Mouse (Mus musculus): ENCODE results near the gene Dpp9.

The Dpp9 gene

DNA sequence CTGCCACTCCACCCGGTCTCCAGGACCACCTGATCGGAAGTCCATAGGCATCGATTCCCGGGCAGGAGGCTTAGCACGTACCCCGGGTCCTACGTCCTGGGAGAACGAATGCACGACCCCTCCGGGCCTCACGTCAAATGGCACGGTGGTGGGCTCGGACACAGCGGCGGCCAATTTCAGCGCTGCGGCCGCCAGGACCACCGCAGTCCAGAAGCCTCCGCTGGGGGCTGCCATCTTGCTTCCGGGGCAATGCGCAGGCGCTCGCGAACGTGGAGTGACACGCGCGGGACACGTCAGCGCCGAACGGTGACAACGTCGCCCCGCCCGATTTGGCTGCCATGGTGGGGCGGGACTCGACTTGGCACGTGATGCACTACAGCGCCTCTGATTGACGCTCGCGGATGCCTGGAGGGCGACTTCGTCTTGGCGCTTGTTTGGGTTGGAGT lies 35.0 kb downstream of the Dpp9 start, which contains the start of gene Mydgf:
TSS of gene Mydgf (minus strand) at position 263 of the 446 bp plus-strand sequence.
- peak; percentile 80 for DNase-seq (ENCODE audit: low read depth, low spot score)

DNA sequence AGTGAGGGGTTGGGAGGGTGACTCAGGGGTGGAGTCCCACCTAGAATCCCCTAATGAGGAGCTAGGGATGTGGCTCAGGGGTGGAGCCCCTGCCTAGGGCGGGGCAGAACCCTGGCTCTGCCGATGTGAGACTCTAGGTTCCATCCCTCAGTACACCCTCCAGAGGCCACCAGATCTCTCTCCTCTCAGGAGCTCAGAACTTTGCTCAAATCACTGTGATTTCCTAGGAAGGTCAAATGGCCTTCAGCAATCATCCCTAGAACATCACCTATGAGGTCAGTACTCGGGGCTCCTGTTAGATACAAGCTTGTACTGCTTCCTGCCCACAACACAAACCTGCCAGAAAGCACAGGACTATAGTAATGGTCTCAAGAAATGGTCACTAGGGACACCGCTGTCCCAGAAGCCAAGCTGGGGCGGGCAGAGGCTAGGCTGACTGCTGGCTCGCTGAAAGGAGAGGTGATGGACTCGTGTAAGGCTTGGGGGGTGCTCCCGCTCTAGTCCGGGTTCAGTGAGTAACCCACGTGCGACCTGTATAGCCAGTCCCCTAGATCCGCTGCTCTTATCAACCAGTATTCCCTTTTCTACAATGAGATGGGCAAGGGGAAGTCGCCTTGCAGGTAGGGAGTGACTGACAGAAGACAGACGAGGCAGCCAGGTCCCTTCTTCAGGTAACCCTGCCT lies 35.6 kb downstream of the Dpp9 start:
- no peak for DNase-seq (ENCODE audit: low read depth, low spot score)

DNA sequence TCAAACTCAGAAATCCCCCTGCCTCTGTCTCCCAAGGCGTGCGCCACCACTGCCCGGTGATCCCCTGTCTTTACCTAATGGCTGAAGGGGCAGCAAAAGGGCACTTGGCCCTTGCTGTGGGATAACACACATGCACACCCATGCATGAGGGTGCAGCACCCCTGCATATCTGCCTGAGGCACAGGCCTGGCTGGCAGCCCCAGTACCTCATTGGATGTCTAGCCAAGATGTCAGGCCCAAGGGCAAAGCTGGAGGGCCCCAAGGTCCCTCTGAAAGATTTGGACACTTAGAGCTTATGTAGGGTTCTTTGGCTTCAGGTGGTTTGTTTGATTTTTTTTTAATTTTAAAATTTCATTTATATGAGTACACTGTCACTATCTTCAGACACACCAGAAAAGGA lies 43.3 kb downstream of the Dpp9 start:
- DNase-seq (ENCODE audit: low read depth, low spot score) = no peak

DNA sequence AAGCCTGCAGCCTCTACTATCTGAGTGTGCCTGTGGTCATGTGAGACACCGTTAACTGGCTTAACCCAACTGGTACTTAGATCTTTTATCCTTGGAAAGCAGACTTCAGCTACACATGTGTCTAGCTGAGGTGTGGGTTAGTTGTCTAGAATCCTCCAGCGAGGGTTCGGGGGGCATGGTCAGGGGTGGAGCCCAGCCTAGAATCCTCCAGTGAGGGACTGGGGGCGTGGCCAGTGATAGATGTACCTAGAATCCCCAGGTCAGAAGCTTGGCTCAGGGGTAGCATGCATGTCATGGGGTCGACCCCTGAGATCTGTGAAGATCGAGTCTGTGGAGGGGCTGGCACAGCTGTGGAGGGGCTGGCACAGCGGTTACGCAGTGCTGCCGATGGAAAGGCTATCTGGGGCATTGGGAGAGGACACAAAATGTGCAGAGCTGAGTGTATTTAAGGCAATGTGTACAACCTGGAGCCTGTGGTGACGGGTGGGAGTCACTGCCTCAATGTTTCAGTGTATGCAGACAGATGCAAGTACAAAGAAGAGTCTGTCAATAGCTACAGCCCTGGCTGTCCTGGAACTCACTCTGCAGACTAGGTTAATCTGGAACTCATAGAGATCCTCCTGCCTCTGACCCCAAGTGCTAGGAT lies 45.2 kb downstream of the Dpp9 start:
- DNase-seq (ENCODE audit: low read depth, low spot score) = no peak

DNA sequence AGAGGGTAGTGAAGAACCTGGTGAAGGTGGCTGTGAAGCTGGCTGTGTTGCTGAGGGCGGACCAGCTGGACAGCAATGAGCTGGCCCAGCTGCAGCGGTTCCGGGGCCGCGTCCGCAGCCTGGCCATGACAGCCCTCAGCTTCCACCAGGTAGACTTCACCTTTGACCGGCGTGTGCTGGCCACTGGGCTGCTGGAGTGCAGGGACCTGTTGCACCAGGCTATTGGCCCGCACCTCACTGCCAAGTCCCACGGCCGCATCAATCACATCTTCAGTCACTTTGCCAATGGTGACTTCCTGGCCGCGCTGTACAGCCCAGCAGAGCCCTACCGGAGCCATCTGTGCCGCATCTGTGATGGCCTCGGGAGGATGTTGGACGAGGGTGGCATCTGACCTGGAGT lies 46.8 kb downstream of the Dpp9 start:
- DNase-seq (ENCODE audit: low read depth, low spot score) = no peak

DNA sequence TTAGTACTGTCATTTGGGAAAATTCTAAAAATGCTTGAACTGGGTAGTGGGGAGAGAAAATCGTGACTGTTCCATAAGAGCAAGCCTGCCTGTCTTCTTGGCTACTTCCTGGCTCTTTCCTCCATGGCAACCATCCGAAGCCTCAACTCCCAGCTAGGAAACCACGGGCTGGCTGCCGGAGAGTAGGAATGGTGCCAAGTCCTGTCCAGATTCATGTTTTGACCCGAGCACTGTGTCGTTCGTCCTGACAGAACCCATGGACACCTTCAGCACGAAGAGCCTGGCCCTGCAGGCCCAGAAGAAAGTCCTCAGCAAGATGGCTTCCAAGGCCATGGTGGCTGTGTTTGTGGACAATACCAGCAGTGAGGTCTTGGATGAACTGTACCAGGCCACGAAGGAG lies 47.2 kb downstream of the Dpp9 start:
- DNase-seq (ENCODE audit: low read depth, low spot score) = no peak

DNA sequence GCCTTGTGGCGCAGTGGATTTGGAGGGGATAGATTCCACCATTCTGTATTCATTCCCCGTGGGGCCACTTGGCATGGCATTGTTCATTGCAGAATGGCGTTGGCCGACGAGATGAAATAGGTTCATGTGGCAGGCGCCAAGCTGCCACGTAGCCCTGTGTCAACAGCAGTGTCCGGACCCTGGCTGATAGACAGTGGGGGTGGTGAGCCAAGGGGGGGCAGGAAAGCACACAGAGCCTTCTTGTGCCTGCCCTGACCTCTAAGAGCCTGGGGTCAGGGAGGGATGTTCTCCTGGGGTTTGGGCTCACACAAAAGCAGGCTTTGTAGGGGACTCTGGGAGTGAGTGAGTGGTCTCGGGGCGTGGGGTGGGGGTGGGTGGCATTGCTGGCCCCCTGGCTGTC lies 48.1 kb downstream of the Dpp9 start:
- DNase-seq (ENCODE audit: low read depth, low spot score) = no peak

DNA sequence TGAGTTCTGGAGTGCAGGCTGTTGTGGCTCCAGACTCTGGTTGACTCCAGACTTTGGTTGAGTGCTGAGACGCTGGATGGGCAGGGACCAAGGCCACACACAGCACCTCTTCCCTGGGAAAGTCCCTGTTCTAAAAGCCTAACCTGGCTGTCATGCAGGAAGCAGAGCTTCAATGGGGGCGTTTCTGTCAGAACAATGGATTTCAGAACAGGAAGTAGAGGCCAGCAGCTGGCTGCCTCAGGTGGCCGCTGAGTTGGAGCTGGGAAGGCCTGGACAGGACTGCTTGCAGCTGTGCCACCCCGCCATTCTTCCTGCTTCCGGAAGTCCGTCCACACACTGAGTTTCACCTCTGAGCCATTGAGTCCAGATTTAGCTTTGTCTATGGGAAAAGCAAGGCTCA lies 48.9 kb downstream of the Dpp9 start:
- DNase-seq (ENCODE audit: low read depth, low spot score) = no peak

DNA sequence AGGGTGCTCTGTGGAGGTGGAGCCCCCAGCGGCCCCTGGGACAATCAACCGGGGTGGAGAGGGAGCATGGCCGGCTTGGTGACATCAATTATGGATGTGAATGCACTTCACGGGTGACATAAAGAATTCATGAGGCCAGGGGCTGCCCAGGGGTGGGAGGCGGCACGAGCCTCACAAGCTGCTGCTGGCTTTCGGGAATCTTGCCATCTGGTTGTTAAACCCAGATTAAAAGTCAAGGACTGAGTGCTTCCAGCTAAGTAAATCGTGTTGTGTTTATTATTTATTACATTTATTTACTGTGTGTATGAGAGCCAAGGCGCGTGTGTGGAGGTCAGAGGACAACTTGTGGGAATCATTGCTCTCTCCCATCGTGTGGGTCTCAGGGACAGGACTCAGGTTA lies 53.0 kb downstream of the Dpp9 start:
- no peak for DNase-seq (ENCODE audit: low read depth, low spot score)

DNA sequence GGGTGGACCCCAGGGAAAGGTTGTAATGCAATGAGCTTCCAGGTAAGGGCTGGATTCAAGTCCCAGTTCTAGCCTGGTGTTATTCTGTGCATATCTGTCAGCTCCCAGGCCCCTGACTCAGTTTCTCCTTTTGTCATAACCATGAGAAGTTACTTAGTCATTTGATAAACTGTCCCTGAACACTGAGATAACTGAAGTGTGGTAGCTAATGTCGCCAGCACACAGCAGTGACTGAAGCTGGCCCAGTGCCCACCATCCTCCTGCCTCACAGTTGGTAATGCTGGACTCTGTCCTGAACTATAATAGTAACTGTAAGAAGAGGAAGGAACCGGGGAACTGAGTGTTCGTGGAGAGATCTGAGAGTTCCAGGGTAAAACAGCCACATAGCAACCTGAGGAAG lies 54.2 kb downstream of the Dpp9 start:
- DNase-seq (ENCODE audit: low read depth, low spot score) = no peak

DNA sequence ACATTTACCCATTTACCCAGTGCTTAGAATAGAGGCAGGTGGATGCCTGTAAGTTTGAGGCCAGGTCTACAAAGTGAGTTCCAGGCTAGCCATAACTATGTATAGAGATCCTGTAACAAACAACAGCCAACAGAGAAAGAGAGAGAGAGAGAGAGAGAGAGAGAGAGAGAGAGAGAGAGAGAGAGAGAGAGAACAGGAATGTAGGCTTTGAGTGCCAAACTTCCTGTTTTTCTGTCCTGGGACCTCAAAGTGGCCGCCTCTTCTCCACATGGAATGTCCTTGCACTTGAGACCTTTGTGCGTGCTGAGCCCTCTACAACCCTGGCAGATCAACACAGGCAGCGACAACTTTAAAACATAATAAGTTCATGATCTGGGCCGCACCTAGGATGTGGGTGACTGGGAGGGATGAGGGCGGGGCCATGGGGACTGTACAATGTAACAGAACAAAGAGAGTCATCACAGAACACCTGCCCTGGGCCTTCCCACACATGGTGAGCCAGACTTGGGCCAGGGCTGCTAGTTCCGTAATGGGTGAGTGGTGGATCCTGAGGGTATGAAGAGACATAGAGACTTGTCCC lies 55.1 kb downstream of the Dpp9 start:
- DNase-seq (ENCODE audit: low read depth, low spot score) = no peak

DNA sequence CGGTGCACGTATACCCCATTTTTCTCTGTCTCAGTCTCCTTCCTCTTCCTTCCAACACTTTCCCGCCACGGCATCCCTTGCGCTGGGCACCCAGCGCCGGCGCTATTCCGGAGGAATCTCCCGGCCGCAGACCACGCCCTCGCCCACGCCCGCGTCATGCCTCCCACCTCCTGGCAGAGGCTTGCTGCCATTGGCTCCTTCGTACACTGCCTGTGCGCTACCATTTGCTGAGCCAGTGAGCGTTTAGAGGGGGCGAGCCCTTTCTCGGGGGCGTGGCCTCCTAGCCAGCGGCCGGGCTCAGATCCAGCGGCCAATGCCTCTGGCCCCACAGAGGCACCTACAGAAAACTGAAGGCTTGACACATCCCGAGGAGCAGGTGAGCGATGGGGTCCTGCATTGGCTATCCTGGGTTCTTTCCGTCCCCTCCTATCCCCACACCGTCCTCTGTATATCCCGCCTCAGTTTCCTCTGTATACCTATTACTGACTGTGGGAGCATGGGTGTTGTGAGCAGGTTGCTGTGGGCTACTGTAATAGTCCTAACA lies 56.4 kb downstream of the Dpp9 start, which contains the start of gene Tnfaip8l1:
TSS of gene Tnfaip8l1 (plus strand) at position 247 of the 544 bp plus-strand sequence.
- DNase-seq (ENCODE audit: low read depth, low spot score) = peak; percentile 84

DNA sequence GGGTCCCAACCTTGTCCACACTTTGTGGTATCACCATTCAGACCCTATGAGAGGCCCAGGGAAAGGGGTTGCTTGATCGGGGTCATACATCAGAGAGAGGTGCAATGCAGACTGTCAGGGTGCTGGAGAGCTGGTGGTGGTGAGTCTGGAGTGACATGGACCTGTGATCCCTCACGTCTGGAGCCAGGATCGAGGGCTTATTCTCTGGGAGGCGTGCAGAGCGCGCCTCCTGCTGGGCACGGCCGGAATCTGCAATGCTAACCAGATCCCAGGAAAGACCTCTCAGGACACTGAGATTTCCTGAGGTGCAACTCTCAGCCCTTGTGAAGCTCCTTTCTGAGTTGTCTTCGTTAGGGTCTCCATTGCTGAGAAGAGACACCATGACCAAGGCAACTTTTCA lies 59.0 kb downstream of the Dpp9 start:
- DNase-seq (ENCODE audit: low read depth, low spot score) = no peak

DNA sequence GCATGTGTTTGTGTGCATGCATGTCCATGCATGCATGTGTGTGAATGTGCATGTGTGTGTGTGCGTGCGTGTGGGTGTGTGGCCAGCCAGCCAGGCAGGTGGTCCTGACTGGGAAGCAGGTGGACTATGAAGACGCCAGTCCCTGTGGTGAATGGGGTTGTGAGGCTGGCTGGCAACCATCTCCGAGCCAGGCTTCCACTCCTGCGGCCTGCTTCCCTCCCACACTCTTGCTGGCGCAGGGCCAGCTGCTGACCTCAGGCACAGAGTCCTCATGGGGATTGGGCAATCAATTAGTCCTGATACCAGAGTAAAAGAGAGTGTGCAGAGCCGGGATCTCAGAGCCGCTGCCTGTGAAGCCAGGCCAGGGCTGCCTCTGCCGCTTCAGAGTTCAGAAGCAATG lies 65.1 kb downstream of the Dpp9 start:
- no peak for DNase-seq (ENCODE audit: low read depth, low spot score)

DNA sequence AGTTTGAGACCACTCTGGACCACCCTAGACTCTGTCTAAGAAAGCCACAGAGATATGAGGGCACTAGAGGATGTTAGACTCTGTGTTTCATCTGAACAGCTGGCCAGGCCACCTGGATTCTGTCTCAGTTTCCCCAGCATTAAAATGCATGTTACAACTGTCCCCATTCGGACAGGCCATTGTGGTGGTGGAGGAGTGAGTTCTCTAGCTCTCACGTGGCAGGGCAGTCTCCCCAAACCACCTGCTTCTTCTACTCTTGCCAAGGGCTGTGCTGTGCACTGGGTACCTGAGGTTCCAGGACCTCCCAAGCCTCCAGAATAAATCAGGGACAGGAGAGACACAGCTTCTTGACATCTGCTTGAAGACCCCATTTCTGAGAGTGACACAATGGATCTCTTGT lies 68.8 kb downstream of the Dpp9 start:
- DNase-seq (ENCODE audit: low read depth, low spot score) = no peak

DNA sequence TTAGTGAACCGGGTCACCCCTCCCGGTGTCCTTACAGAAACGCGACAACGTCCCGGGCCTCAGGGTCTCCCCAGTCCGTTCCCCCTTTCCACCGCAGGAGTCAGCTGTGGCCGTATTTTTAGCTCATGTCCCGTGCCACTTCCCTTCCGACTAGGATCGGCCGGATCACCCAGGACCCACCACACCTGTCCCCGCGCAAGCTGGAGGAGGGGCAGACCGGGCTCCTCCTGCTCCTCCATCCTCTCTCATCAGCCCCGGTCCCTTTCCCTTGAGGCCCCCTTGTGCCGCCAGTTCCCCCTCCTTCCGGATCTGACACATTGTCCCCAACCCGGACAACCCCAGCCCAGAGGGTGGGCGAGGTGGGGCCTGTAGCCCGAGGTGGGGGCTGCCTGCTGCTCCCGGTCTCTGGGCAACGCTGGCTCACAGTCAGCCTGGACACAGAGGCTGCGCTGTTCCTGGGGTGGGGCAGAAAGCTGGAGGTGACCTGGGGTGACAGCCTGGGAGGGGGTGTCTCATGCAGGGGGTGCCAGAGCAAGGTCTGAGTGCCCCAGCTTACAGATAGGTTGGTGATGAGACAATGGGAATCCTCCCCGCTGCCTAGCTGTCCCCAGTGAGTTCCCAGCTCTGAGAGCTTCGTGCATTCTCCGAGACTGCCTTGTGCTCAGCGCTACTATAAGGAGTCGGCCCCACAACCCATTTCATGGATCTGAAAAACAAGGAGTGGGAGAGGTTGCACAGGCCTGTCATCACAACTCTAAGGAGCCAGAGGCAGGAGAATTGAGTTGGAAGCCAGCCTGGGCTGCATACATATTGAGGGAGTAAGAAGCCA lies 69.7 kb downstream of the Dpp9 start:
- no peak for DNase-seq (ENCODE audit: low read depth, low spot score)

DNA sequence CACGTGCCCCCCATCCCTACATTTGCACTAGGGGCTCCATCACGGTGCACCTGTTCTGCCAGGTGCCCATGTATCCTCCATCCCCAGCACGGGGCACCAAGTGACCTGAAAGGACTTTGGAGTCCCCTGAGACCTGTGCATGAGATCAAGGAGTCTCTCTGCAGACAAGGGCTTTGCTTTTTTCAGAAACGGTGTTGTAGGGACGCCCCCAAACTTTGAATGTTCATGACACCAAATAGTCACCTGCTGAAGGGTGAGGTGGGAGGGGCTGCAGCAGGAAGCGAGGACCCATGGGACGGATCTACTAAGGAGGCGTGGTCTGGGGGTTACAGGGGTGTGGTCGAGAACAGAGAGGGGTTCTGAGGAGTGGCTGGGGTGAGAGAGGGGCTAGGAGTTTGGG lies 70.4 kb downstream of the Dpp9 start:
- DNase-seq (ENCODE audit: low read depth, low spot score) = no peak

DNA sequence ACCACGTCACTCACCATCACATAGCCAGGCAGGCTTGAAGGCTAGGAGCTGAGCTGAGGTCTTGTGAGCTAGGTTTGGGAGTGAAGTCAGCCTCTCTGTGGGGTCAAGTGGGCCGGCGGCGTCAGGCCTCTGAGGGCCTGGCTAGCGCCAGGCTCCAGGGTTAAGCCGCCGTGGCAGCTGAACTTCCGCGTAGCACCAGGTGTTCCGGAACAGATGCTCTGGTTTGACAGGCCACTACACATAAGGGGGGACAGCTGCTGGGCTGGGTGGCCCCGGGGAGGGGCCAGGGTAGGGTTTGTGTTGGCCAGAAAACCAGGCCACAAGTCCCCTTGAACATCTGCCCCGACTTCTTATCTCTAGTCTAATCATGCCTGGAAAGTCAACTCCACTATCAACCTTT lies 71.3 kb downstream of the Dpp9 start:
- DNase-seq (ENCODE audit: low read depth, low spot score) = no peak

DNA sequence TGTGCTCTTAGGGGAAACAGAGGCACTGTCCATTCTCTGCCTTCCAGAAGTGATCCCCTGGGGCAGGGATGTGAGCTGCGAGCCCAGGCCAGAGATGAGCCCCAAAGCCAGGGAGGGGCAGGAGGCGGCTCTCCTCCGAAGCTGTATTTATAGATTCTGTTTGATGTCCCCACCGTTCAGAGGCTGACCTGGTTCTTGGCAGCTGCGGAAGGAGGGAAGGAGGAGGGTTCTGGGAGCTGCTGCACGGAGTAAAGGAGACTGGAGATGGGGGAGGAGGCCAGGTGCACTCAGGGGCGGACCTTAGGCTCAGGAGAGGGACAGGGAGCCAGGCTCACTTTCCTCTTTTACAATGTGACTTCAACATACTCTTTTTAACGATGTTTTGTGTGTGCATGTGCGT lies 72.6 kb downstream of the Dpp9 start:
- DNase-seq (ENCODE audit: low read depth, low spot score) = no peak

DNA sequence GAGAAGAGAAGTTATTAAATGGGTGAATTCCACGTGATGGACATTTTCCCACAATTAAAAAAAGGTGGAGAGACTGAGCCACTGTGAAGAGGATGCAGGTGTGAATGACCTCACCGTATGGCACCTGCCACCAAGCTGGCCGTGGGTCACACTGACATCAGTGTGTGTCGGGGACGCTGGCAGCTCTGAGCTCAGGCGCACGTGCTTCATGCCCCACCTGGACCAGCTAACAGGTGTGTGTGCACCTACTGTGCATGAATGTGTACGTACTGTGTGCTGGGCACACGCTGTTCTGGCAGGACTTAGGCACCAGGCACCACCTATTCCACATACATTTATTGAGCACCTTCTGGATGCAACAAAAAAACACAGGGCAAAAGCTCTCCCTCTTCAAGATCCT lies 74.2 kb downstream of the Dpp9 start:
- no peak for DNase-seq (ENCODE audit: low read depth, low spot score)

DNA sequence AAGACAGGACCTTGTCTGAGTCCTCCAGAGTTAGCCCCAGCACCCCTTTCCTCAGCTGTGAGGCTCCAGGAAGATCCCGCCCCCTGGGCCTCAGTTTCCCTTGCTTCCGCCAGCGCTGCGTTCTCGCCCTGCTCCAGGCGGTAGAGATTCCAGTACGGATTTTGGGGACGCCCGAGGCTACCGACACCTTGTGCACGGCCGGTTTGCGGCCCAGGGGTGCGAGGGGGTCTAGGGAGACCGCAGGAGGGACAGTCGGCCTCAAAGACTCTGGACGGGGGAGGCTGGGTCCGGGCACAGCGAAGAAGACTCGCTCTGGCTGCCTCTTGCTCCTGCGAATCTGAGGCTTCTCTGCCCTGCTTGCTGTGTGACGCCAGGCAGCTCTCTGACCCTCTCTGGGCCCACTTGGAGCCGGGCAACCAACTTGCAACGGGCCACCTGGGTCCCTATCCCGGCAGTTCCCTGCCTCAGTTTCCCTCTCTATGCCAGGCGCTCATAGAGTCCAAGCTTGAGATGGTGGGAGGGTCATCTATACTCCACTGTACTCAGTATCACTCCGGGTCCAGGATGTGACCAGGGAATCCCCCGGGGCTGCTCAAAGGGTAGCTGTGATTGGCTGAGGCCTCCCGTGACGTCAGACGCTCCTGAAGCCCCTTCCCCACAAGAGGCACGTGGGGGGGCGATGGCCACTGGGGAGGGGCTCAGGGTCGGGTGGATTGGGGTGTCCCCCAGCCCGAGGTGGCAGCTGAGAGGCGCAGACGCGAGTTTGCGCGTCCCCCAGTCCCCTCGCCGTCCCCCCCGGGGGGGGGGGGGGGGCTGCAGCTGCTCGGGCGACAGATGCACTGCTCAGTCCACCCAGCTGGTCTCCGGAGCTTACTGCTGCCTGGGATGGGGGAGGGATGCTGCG lies 76.8 kb downstream of the Dpp9 start:
- no peak for DNase-seq (ENCODE audit: low read depth, low spot score)
